Mouse (Mus musculus) bone marrow macrophage, adult 2 months (primary cell): ENCODE measurements at regions not wholly inside any gene's neighbourhood (a gene's known extent, or its start where the extent isn't known, plus 50 kb on each side); places are given as distances from the start of the nearest gene placed in this dataset.

Source experiments
- H3K27ac ChIP-seq: 2 replicates; pipeline ENCODE4 v1.5.1; 2012; ENCODE audit warnings: low read depth, low read length; ENCODE audit not compliant: insufficient read depth
- H3K4me1 ChIP-seq: 2 replicates; pipeline ENCODE4 v1.6.1; 2012; ENCODE audit warnings: low read length; ENCODE audit not compliant: control insufficient read depth, insufficient read depth
- H3K4me3 ChIP-seq: 2 replicates; pipeline ENCODE4 v1.5.1; 2012; ENCODE audit warnings: mild to moderate bottlenecking, low read length, moderate library complexity; ENCODE audit not compliant: insufficient read depth
- CTCF ChIP-seq: IDR thresholded peaks from 2 replicates; pipeline ENCODE4 v1.5.1; 2012; ENCODE audit warnings: low read depth, mild to moderate bottlenecking, low read length, moderate library complexity
- POLR2A ChIP-seq: IDR thresholded peaks from 2 replicates; pipeline ENCODE4 v1.6.1; 2012; ENCODE audit warnings: mild to moderate bottlenecking, low read depth, low read length, borderline replicate concordance

DNA sequence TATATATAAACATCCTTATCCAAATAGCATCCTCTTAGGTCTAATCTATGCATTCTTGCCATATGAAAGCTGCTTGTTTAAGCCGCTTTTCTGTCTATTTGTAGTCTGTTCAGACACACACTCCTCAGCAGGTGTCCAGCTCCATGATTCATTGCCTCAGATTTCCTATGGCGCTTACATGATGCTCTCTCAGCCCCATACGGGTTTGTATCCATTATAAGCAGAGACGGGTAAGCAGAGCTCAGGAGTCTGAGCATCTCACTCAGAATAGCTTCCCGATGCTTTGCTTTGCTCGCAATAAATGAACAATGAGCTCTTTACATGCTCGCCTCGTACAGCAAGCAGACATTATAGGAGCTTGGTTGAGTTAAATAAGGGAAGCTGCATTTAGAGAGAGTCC lies 521.3 kb upstream of the Ptbp2 start:
- H3K4me3 ChIP-seq = no peak overlapping the region
- no peaks in the 10 kb centered on the region for H3K4me1 ChIP-seq
- TF ChIP-seq POLR2A (no peak), CTCF (no peak)
- no peak overlapping the region for H3K27ac ChIP-seq
